Mouse (Mus musculus): ENCODE measurements around the gene Itsn1. TPM values are rescaled to one million over a fixed set of nuclear protein-coding genes. Genes with fewer than 3 reads are reported as not detected.

Itsn1 gene
- total RNA-seq, 2 experiments from 2014 or later: 118 to 127 TPM

DNA sequence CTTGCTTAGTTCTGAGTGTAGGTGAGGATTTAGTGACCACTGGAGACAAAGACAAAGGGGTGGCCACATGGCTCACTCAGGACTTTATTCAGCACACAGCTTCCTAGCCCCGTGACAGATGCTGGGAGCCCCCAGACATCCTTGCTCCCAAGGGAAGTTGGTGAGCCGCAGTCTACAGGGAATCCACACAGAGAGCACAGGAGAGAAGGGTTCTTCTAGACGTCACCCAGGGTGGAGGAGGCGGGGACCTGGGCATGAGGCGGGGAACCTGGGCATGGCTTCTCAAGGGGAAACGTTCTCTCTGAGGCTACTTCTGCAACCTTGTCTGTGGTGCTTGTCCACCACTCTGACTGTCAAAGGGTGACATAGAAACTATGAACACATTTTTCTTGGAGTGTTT, 34.9 kb downstream of the Itsn1 start:
- no peak for DNase-seq (ENCODE audit: low spot score in 2 of 2)
- intact Hi-C loops (cut with DNase I): no loop called here

DNA sequence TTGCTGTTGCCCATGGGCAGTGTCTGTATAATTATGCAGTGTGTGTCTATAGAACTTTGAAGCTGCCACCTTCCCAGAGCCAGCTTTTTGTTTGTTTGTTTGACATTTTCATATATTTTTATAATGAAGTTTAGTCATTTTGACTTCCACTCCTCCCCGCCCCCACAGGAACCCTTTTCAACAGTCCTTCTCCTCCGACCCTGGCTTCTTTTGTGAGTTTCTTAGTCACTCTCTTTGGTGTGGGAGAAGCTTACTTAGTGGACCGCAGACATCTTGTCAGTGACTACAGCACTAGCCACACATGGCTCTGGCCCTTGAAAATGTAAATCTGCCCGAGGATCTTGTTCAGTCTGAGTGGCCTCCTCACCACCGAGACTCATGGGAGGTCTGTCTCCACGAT, 35.3 kb downstream of the Itsn1 start:
- no peak for DNase-seq (ENCODE audit: low spot score in 2 of 2)
- intact Hi-C loops (cut with DNase I): no loop called here

DNA sequence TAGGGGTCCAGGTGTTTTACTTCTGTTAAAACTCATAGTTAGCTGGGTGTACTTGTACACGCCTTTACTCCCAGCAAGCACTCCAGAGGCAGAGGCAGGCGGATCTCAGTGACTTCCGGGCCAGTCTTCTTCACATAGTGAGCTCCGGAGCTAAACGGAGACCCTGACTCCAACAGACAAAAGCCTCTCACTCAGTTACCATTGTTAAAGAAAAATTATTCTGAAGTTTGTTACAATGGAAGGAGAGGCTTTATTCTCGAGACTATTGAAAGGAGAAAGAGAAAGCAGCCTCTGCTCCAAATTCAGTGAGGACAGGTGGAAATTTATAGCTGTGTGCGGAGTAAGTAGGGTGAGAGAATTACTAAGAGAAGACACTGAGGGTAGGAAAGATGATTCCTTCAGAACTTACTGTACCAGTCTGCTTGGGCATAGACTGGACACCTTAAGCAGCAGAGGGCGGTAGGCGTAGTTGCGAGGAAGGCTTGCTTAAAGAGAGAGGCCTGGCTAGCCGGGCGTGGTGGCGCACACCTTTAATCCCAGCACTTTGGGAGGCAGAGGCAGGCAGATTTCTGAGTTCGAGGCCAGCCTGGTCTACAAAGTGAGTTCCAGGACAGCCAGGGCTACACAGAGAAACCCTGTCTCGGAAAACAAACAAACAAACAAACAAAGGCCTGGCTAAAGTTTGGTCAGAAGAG, 36.2 kb downstream of the Itsn1 start:
- intact Hi-C loops (cut with DNase I): no loop called here
- no peak for DNase-seq (ENCODE audit: low spot score in 2 of 2)

DNA sequence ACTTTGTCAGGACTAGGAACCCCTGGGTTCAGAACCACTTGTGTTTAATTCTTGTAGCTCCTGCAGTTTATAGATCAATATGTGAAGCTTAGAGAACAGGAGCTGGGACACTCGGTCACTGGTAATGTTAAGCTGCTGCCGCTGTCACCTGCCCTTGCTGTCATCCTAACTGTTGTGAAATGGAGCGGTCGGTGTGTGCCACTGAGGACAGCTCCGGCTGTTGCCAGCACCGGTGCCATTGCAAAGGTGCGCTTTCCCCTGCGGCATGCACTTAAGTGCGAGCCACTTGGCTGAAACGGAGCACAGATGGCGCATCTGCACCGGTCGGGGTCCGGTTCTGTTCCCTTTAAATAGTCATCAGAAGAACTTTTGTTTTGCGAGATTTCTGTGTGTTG, 36.7 kb downstream of the Itsn1 start:
- no peak for DNase-seq (ENCODE audit: low spot score in 2 of 2)
- intact Hi-C loops (cut with DNase I): no loop called here

DNA sequence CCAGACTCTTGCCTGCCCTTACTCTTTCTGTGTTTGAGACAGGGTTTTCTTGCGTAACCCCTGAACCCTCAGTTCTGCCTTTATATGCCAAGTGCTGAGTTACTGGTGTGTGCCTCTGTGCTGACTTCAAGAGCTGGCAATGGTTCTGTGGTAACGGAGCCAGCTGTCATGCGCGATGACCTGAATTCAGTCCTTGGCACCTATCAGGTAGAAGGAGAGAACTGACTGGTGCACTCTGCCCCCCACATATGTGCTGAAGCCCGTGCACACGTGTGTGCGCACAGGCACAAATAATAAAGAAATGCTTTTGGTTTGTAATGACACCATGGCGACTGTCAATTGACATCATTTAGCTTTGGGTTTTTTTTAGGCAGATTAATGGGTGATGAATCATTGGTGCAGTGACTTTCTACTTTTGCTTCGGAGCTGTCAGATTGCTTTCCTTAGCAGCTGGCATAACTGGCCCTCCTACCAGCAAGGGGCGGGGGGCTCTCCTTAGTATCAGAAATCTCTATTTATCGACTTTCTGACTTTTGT, 38.2 kb downstream of the Itsn1 start:
- DNase-seq (ENCODE audit: low spot score in 2 of 2): no peak
- intact Hi-C loops (cut with DNase I): no loop called here

DNA sequence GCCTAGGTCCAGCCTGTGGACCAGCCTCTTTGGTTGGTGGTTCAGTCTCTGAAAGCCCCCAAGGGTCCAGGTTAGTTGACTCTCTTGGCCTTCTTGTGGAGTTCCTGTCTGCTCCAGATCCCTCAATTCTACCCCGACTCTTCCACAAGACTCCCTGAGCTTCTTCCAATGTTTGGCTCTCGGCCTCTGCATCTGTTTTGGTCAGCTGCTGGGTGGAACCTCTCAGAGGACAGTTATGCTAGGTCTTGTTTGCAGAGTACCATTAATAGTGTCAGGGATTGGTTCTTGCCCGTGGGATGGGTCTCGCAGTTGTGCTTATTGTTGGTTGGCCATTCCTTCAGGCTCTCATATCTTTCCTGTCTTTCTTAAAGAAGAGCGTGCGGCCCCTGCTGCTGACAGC, 39.5 kb downstream of the Itsn1 start:
- intact Hi-C loops (cut with DNase I): no loop called here
- DNase-seq (ENCODE audit: low spot score in 2 of 2): no peak

DNA sequence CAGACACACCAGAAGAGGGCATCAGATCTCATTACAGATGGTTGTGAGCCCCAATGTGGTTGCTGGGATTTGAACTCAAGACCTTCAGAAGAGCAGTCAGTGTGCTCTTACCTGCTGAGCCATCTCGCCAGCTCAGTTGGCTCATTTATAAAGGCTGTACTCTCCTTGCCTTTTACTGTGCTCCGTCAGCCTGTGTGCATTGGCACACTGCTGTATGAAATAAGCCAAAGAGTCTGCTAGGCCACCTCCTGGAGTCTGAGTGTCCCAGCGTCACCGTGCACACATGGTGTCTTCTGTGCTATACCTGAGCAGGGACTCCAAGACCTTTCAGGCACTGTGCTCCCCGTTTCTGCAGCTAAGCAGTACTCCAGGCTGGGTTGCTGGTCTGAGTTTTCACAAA, 40.8 kb downstream of the Itsn1 start:
- DNase-seq (ENCODE audit: low spot score in 2 of 2): no peak
- intact Hi-C loops (cut with DNase I): no loop called here

DNA sequence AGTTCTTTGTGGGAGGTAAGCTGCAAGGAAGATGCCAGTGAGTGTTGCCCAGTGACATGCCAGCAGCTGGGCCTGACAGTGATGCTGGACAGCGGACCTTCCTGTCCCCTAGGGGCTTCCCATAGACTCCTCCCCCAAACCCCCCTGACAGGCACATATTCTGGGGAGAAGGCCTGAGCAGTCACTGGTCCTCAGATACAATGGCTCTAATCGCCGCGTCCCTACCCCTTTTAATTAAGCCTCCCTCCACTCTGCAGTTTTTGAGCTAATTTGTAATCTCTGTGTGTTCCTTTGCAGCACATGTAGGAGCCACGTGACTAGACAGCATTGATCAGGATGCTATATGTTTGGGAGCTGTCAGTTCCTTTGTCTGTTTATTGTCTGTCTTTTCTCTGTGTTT, 41.6 kb downstream of the Itsn1 start:
- DNase-seq (ENCODE audit: low spot score in 2 of 2): no peak
- intact Hi-C loops (cut with DNase I): no loop called here

DNA sequence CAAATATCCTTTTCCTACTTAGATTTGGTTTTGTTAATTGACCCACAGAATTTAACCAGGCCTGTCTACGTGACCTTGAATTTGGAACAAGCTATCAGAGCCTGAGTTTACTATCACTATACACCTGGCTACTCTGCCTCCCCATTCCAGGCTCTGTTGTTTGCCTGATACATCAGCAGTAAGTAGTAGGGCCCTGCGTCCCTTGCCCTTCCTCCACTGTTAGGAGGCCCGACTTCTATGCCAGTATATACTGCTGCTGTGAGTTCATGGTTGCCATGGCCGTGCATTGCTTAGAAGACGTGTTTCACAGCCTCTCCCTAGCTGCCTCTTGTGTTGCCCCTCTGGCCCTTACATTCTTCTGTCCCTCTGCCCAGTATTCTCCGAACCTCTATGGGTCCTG, 42.3 kb downstream of the Itsn1 start:
- intact Hi-C loops (cut with DNase I): no loop called here
- no peak for DNase-seq (ENCODE audit: low spot score in 2 of 2)

DNA sequence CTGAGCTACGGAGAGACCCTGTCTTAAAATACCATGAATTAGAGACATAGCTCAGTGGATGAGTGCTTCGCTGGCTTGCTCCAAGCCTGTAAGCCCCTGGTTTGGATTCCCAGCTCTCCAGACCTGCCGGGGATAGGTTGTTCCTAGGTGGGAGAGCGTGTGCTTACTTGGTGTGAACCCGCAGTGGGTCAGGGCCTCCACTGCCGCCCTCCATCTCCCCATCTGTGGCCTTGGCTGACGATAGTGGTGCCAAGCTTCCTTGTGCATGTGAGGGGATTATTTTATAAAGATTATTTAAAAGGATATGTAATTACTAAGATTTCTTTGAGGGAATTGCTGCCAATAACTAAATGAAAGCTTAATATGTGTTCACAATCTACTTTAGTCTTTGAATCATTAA, 43.5 kb downstream of the Itsn1 start:
- intact Hi-C loops (cut with DNase I): no loop called here
- DNase-seq (ENCODE audit: low spot score in 2 of 2): no peak

DNA sequence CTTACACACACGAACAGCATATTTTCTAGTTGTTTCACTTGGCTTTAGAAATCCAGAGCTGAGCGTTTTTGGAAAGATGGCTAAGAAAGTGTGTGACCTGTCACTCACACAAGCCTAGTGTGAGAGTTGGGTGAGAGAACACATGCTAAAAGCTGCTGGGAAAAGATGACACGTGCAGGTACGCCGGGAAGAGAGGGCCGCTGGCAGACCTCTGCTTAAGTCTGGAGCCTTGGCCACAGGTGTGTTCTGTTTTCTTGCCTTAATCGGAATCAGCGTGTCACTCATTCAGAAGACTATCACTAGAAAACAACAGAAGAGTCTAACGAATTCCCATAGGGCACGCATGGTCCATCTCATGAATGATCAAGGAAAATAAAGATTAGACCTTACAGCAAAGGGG, 50.5 kb downstream of the Itsn1 start:
- no peak for DNase-seq (ENCODE audit: low spot score in 2 of 2)
- intact Hi-C loops (cut with DNase I): no loop called here

DNA sequence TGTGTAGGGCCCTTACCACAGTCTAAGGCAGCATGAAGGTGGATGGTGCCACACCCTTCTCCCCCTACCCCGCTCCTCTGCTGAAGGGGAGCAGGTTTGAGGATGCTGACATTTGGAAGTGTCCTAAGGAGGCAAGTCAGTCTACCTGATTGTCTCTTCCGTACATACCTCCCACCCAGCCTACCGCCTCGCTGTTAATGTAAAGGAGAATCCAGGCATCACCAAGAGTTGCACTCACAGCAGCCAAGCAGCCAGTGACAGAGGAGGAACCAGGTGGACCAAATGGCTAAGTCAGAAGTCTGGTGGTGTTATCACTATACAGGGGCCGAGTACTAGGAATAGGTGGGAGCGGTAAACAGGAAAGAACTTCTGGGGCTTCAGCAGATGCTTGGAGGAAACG, 51.1 kb downstream of the Itsn1 start:
- intact Hi-C loops (cut with DNase I): no loop called here
- no peak for DNase-seq (ENCODE audit: low spot score in 2 of 2)

DNA sequence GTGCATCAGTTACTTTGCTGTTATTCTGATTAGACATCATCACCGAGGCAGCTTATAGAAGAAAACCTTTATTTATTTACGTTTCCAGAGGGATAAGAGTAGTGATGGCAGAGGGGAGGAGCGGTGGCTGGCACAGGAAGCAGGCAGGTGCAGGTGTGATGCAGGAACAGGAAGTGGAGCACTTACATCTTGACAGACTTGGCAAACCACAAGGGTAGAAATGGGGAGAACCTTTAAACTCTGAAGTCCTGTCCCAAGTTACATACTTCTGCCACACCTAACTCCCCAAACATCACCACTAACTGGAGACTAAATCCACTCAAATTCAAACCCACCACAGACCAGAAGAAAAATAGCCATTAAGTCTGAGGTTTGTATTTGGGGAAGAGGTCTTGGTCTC, 51.7 kb downstream of the Itsn1 start:
- intact Hi-C loops (cut with DNase I): no loop called here
- no peak for DNase-seq (ENCODE audit: low spot score in 2 of 2)

DNA sequence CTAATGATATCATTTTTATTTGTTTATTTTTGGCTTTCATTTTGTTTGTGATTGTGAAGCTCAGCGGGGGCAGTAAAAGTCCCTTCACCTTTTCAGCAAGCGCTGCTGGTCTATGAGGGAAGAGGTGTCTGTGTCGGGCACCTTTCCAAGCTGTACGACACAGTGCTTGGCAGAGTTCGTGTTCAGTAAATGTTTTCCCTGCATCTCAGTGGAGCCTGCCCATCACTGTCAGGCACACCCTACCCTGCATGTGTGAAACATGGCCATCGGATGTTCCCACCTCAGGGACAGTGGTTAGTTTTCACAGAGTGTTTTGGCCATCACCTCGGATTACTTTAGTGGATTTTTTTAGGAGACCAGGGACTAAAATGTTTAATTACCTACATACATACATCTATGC, 54.1 kb downstream of the Itsn1 start:
- intact Hi-C loops (cut with DNase I): no loop called here
- DNase-seq (ENCODE audit: low spot score in 2 of 2): no peak

DNA sequence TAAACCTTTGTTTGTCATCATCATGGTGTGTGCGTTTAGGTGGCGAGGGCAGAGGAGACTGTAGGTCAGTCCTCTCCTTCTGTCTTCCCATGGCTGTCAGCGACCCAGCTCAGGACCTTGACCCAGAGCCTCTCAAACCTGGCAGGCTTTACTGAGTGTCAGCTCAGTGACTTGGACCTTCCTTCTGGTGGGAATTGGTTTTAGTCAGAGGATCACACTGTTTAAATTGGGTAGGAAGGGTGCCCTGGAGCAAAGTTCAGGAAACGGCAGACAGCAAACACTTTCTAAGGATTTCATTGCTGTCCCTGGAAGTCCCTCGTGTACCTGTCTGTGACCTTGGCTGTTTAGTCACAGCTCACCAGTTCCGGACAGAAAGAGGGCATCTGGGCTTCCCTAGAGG, 55.2 kb downstream of the Itsn1 start:
- intact Hi-C loops (cut with DNase I): no loop called here
- DNase-seq (ENCODE audit: low spot score in 2 of 2): no peak

DNA sequence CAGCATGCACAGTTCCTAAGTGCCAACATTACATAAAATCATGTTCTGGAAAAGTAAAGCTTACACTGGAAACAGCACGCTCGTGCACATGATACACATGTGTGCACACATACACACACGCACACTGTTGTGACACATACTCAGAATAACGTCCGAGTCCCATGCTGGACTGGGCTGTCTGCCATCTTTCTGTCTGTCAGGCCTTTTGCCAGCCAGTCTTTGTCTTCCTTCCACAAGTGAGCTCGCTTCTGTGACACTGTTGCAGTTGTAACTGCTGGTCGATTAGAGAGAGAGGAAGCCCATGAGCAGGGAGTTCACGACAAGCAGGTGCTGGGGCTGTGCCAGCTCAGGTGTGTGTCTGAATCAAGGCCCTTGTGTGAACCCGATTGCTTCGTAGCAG, 57.3 kb downstream of the Itsn1 start:
- intact Hi-C loops (cut with DNase I): no loop called here
- peak; percentile 33 to 49 for DNase-seq (ENCODE audit: low spot score in 2 of 2)

DNA sequence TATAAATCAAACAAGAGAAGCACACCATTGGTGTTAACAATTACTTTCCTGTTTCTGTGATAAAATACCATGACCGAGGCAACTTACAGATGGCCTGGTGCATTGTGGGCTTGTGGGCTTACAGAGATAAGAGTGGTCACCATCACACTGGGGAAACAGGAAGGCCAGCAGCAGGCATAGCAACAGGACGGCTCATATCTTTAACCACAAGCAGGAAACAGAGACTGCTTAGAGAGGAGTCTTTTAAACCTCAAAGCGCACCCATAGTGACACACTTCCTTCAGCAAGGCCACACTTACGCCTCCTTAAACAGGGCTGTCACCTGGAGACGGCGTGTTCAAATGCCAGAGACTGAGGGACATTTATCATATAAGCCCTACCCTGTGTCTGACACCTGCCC, 60.6 kb downstream of the Itsn1 start:
- no peak for DNase-seq (ENCODE audit: low spot score in 2 of 2)
- intact Hi-C loops (cut with DNase I): no loop called here

DNA sequence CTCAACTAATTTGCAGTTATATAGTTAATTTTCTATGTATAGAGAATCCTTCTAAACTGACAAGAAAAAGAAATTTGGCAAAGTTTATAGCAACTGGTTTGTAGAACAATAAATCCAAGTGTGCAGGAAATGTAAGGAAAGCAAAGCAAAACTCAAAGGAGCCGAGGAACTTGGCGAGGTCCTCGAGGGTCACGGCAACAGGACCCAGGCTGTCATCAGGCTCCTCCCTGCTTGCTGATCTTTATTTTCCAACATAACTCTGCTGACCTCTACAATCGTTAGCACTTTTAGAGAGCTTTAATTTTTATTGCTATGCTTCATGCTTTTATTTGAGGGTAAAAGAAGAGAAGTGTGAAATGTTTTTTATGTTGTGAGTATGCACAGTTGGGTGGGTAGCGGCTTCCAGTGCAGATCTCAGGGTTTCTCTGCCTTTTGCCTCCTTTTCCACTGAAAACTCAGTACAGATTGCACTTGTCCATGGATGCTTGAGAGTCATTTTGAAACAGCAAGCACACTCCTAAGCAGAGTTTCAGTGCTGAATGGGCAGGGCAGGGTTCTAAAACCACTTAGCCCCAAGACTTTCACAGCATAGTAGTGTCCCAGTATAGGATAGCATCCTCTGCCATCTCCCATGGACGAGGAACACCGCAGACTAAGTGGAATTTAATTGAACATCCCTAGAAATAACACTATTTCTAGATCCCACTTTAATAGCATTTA, 63.6 kb downstream of the Itsn1 start:
- DNase-seq (ENCODE audit: low spot score in 2 of 2): no peak
- intact Hi-C loops (cut with DNase I): no loop called here

DNA sequence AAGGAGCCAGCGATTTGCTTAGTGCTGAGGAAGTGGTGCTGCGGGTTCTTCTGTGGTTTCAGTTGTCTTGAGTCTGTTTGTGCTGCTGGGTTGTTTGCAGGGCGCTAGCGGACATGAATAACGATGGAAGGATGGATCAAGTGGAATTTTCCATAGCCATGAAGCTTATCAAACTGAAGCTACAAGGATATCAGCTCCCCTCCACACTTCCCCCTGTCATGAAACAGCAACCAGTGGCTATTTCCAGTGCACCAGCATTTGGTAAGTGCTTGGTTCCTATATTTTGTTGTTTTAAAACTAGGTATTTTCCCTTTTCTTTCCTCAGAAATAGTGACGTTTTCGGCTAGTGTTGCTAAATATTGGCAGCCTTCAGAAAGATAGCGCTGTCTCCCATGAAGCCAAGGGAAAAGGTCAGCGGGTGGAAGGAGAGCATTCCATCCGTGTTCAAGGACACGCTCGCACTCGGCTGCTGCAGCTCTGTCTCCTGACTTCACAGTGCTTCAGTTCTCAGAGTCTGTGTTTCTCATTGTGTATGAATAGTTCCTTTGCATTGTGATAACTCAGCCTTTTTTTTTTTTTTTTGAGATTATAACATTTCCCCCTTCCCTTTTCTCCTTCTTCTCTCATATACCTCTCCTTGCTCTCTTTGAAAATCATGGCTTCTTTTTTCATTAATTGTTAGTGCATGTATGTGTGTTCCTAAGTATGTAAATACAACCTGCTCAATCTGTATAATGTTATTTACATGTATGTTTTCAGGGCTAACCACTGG, 64.6 kb downstream of the Itsn1 start:
- intact Hi-C loops (cut with DNase I): no loop called here
- no peak for DNase-seq (ENCODE audit: low spot score in 2 of 2)

DNA sequence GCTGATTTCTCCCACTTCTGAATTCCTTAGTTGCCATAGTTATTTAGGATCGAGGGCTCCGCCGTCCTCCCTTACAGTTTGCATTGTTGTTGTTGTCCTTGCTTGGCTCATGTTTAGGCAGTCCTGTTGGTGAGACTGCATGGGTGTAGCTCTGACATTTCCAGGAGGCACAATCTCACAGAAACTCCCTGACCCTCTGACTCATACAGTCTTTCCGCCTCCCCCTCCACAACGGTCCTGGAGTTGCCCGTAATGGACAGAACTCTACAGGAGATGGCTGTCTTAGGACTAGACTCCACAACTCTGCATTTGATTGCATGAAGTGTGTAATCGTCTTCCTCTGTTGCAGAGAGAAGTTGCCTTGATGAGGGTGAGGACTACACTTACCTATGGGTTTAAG, 65.2 kb downstream of the Itsn1 start:
- intact Hi-C loops (cut with DNase I): no loop called here
- DNase-seq (ENCODE audit: low spot score in 2 of 2): no peak

DNA sequence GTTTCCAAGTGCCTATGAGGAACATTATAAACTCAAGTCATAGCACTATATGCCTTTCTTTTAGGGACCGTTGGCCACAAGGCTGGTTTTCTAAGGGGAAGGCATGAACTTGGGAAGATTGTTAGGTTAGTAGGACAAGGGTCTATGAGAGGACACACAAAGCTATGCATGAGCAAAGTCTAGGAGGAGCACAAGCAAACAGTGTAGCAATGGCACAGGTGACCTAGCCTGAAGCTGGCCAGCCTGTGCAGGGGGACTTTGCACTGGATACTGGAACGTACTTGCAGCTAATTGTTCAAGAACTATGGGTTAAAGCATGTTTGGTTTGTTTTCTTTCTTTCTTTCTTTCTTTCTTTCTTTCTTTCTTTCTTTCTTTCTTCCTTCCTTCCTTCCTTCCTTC, 66.0 kb downstream of the Itsn1 start:
- intact Hi-C loops (cut with DNase I): no loop called here
- no peak for DNase-seq (ENCODE audit: low spot score in 2 of 2)
